Mouse (Mus musculus) midbrain, embryonic 15.5 days (tissue): Measurements from ENCODE around the gene Prnp. TPM values are rescaled to one million over a fixed set of nuclear protein-coding genes. Genes with fewer than 3 reads are reported as not detected.

Experiments
- ATAC-seq: fragments of 200-750 bp; cut with Nextera tagmentation; replicated peaks from 2 replicates; pipeline ENCODE4 v1.8.0; 2017; ENCODE audit warnings: moderate TSS enrichment
- H3K27ac ChIP-seq: fragments of 300-500 bp; sonication (generic); 2 replicates; pipeline ENCODE4 v1.5.1; 2015; ENCODE audit warnings: mild to moderate bottlenecking, inconsistent platforms
- H3K27me3 ChIP-seq: fragments of 300-500 bp; sonication (generic); replicated peaks from 2 replicates; pipeline ENCODE4 v1.6.1; 2015; ENCODE audit warnings: inconsistent platforms
- H3K36me3 ChIP-seq: fragments of 300-500 bp; sonication (generic); replicated peaks from 2 replicates; pipeline ENCODE4 v1.6.1; 2015; ENCODE audit warnings: inconsistent platforms
- H3K4me1 ChIP-seq: fragments of 300-500 bp; sonication (generic); 2 replicates; pipeline ENCODE4 v1.6.1; 2015; ENCODE audit warnings: inconsistent platforms
- H3K4me2 ChIP-seq: fragments of 300-500 bp; sonication (generic); 2 replicates; pipeline ENCODE4 v1.6.1; 2015; ENCODE audit warnings: inconsistent platforms, mild to moderate bottlenecking, moderate library complexity
- H3K4me3 ChIP-seq: fragments of 300-500 bp; sonication (generic); 2 replicates; pipeline ENCODE4 v1.5.1; 2015; ENCODE audit warnings: mild to moderate bottlenecking, inconsistent platforms
- H3K9ac ChIP-seq: fragments of 300-500 bp; sonication (generic); 2 replicates; pipeline ENCODE4 v1.6.1; 2015; ENCODE audit warnings: mild to moderate bottlenecking, inconsistent platforms
- H3K9me3 ChIP-seq: fragments of 300-500 bp; sonication (generic); 2 replicates; pipeline ENCODE4 v1.6.1; 2016; ENCODE audit warnings: inconsistent platforms
- WGBS: fragments of 180-500 bp; shearing (Covaris S2); methylation state at CpG from one replicate; pipeline ENCODE4 v1.1.7; 2015; ENCODE audit warnings: mixed read lengths; 5-methylcytosine and 5-hydroxymethylcytosine counted together
- polyA plus RNA-seq: library from polyadenylated mRNA; unstranded; fragments of >200 nt; fragmentation: Nextera tagmentation; extraction: Ambion mirVana; gene quantifications from 2 replicates; pipeline ENCODE4 v1.2.1, GENCODE M21; 2015

The Prnp gene
- 157 and 158 TPM in 2 replicates for polyA plus RNA-seq

- no peaks in the 10 kb centered on the region for H3K9me3 ChIP-seq
- 2% methylated on average over 52 of the region's 52 CpGs for WGBS
Observed at GRCm38 (mm10) chr2:131909683-131910572, at the start of gene Prnp, which contains the start of gene Prn. Gene Prnp, plus strand, starts transcription at chr2:131909928. Gene Prn, plus strand, starts transcription at chr2:131909957.

GRCm38 (mm10) chr2:131862617-131863275 is 47.0 kb upstream of the Prnp start:
- no peaks in the 10 kb centered on the region for H3K36me3 ChIP-seq
- H3K9ac ChIP-seq = no peak overlapping the region
- H3K4me1 ChIP-seq = peaks cover 5% of the 10 kb centered on the region; the same call in 1 of the 2 replicates
- no peak overlapping the region for H3K4me3 ChIP-seq
- ATAC-seq = peak; percentile 83
- 25% methylated on average over 3 of the region's 3 CpGs for WGBS
- H3K27me3 ChIP-seq = no peaks in the 10 kb centered on the region
- H3K9me3 ChIP-seq = no peaks in the 10 kb centered on the region
- H3K27ac ChIP-seq = peak overlapping the region; percentile 54; the same call in 1 of the 2 replicates
- no peak overlapping the region for H3K4me2 ChIP-seq

More at GRCm38 (mm10) chr2:131909683-131910572, at the start of gene Prnp, which contains the start of gene Prn:
- Histone ChIP-seq H3K36me3 (no peaks in the 10 kb centered on the region), H3K4me1 (peaks cover 39% of the 10 kb centered on the region), H3K27ac (peak within 1 kb of the TSS; percentile 96), H3K9ac (peak within 1 kb of the TSS; percentile 90), H3K4me2 (peak within 1 kb of the TSS; percentile 57), H3K4me3 (peak within 1 kb of the TSS; percentile 75), H3K27me3 (no peaks in the 10 kb centered on the region)
- peak; percentile 95 for ATAC-seq

- H3K4me1 ChIP-seq = peaks cover 5% of the 10 kb centered on the region; the same call in 1 of the 2 replicates
- no peak overlapping the region for H3K4me2 ChIP-seq
- 88% methylated on average over 3 of the region's 3 CpGs for WGBS
- H3K27ac ChIP-seq = no peak overlapping the region
- no peak overlapping the region for H3K9ac ChIP-seq
- H3K27me3 ChIP-seq = no peaks in the 10 kb centered on the region
- H3K9me3 ChIP-seq = no peaks in the 10 kb centered on the region
- no peaks in the 10 kb centered on the region for H3K36me3 ChIP-seq
- ATAC-seq = 0 out of 2 replicates have a peak, but pooled peaks have one; percentile 14
- no peak overlapping the region for H3K4me3 ChIP-seq
Observed at GRCm38 (mm10) chr2:131863472-131863871, 46.3 kb upstream of the Prnp start.

GRCm38 (mm10) chr2:131864262-131864796 is 45.4 kb upstream of the Prnp start:
- no peak overlapping the region for H3K9ac ChIP-seq
- WGBS = 89% methylated on average over 2 of the region's 2 CpGs
- no peaks in the 10 kb centered on the region for H3K9me3 ChIP-seq
- no peak overlapping the region for H3K27ac ChIP-seq
- H3K4me2 ChIP-seq = no peak overlapping the region
- no peaks in the 10 kb centered on the region for H3K27me3 ChIP-seq
- ATAC-seq = no peak
- H3K4me1 ChIP-seq = peaks cover 5% of the 10 kb centered on the region; the same call in 1 of the 2 replicates
- H3K4me3 ChIP-seq = no peak overlapping the region
- H3K36me3 ChIP-seq = no peaks in the 10 kb centered on the region

- no peak for ATAC-seq
- Histone ChIP-seq H3K27ac (no peak overlapping the region), H3K4me2 (no peak overlapping the region), H3K9ac (no peak overlapping the region), H3K4me3 (no peak overlapping the region), H3K4me1 (peaks cover 5% of the 10 kb centered on the region; the same call in 1 of the 2 replicates), H3K27me3 (no peaks in the 10 kb centered on the region), H3K36me3 (no peaks in the 10 kb centered on the region), H3K9me3 (no peaks in the 10 kb centered on the region)
Observed at GRCm38 (mm10) chr2:131866676-131867075, 43.1 kb upstream of the Prnp start.

GRCm38 (mm10) chr2:131868983-131869382 is 40.7 kb upstream of the Prnp start:
- ATAC-seq = no peak
- H3K27me3 ChIP-seq = no peaks in the 10 kb centered on the region
- no peak overlapping the region for H3K9ac ChIP-seq
- H3K4me2 ChIP-seq = no peak overlapping the region
- no peaks in the 10 kb centered on the region for H3K36me3 ChIP-seq
- 89% methylated on average over 5 of the region's 5 CpGs for WGBS
- no peak overlapping the region for H3K27ac ChIP-seq
- H3K9me3 ChIP-seq = no peaks in the 10 kb centered on the region
- H3K4me3 ChIP-seq = no peak overlapping the region
- H3K4me1 ChIP-seq = no peaks in the 10 kb centered on the region

GRCm38 (mm10) chr2:131873376-131873775 is 36.4 kb upstream of the Prnp start:
- H3K27ac ChIP-seq = no peak overlapping the region
- WGBS = 79% methylated on average over 1 of the region's 1 CpGs
- no peak overlapping the region for H3K9ac ChIP-seq
- ATAC-seq = no peak
- H3K4me3 ChIP-seq = no peak overlapping the region
- H3K9me3 ChIP-seq = no peaks in the 10 kb centered on the region
- no peak overlapping the region for H3K4me2 ChIP-seq
- H3K4me1 ChIP-seq = no peaks in the 10 kb centered on the region
- H3K36me3 ChIP-seq = no peaks in the 10 kb centered on the region
- no peaks in the 10 kb centered on the region for H3K27me3 ChIP-seq

GRCm38 (mm10) chr2:131876551-131877265 is 33.0 kb upstream of the Prnp start:
- no peak overlapping the region for H3K4me3 ChIP-seq
- H3K9ac ChIP-seq = no peak overlapping the region
- WGBS = 91% methylated on average over 7 of the region's 7 CpGs
- no peak for ATAC-seq
- H3K27me3 ChIP-seq = no peaks in the 10 kb centered on the region
- H3K36me3 ChIP-seq = no peaks in the 10 kb centered on the region
- no peaks in the 10 kb centered on the region for H3K4me1 ChIP-seq
- H3K9me3 ChIP-seq = no peaks in the 10 kb centered on the region
- no peak overlapping the region for H3K4me2 ChIP-seq
- H3K27ac ChIP-seq = no peak overlapping the region

GRCm38 (mm10) chr2:131881766-131882165 is 28.0 kb upstream of the Prnp start:
- ATAC-seq = no peak
- Histone ChIP-seq H3K36me3 (no peaks in the 10 kb centered on the region), H3K9me3 (no peaks in the 10 kb centered on the region), H3K9ac (no peak overlapping the region), H3K4me3 (no peak overlapping the region), H3K27ac (no peak overlapping the region), H3K4me1 (peaks cover 3% of the 10 kb centered on the region; the same call in 1 of the 2 replicates), H3K27me3 (no peaks in the 10 kb centered on the region), H3K4me2 (no peak overlapping the region)
- 55% methylated on average over 4 of the region's 4 CpGs for WGBS

- no peaks in the 10 kb centered on the region for H3K9me3 ChIP-seq
- H3K4me3 ChIP-seq = no peak overlapping the region
- H3K4me1 ChIP-seq = peaks cover 3% of the 10 kb centered on the region; the same call in 1 of the 2 replicates
- WGBS = 68% methylated on average over 2 of the region's 2 CpGs
- H3K27me3 ChIP-seq = no peaks in the 10 kb centered on the region
- H3K9ac ChIP-seq = no peak overlapping the region
- H3K4me2 ChIP-seq = no peak overlapping the region
- no peaks in the 10 kb centered on the region for H3K36me3 ChIP-seq
- no peak overlapping the region for H3K27ac ChIP-seq
- ATAC-seq = peak; percentile 67
Observed at GRCm38 (mm10) chr2:131883136-131883535, 26.6 kb upstream of the Prnp start.

- Histone ChIP-seq H3K36me3 (no peaks in the 10 kb centered on the region), H3K9me3 (no peaks in the 10 kb centered on the region), H3K27me3 (no peaks in the 10 kb centered on the region), H3K4me1 (peaks cover 3% of the 10 kb centered on the region; the same call in 1 of the 2 replicates), H3K27ac (no peak overlapping the region), H3K4me2 (no peak overlapping the region), H3K9ac (no peak overlapping the region), H3K4me3 (no peak overlapping the region)
- no peak for ATAC-seq
- 91% methylated on average over 6 of the region's 6 CpGs for WGBS
Observed at GRCm38 (mm10) chr2:131886503-131887160, 23.1 kb upstream of the Prnp start.
